Mouse (Mus musculus) effector memory CD4-positive, alpha-beta T cell, adult 5 months (primary cell): ENCODE data around the gene Snrpf. TPM values are rescaled to one million over a fixed set of nuclear protein-coding genes. Genes with fewer than 3 reads are reported as not detected.

Experiments
- polyA plus RNA-seq: library from polyadenylated mRNA; unstranded; fragments of 100-300 nt; shearing (Covaris generic); gene quantifications from one replicate; pipeline ENCODE4 v1.2.1, GENCODE M21; 2017

Snrpf gene
- 43.3 TPM for polyA plus RNA-seq

DNA sequence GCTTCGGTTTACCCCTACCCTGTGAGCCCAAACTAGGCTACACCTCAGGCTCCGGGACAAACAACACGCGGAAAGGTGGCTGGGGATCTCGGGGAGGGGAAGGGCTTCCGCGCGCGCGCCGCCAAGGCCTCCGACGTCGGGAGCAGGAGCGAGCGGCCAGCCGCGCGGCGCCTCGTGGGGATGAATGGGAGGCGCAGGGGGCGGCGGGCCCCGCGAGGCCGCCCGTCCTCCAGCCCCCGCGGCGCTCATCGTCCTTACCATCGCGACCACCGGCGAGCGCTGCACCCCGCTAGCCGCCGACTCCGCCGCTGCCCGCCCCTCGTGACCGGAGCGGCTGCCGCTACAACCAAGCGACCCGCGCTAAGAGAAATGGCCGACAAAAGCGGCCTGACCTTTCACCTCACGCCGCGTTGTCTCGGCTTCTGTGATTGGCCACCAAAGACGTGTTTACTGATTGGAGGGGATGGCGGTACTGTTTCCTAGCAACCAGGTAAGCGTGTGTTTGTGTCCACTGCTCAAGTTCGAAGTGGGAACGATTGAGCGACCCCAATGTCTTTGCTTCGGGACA, at the start of gene Snrpf:
Gene Snrpf, minus strand, starts transcription at position 426 of the 568 bp plus-strand sequence.

DNA sequence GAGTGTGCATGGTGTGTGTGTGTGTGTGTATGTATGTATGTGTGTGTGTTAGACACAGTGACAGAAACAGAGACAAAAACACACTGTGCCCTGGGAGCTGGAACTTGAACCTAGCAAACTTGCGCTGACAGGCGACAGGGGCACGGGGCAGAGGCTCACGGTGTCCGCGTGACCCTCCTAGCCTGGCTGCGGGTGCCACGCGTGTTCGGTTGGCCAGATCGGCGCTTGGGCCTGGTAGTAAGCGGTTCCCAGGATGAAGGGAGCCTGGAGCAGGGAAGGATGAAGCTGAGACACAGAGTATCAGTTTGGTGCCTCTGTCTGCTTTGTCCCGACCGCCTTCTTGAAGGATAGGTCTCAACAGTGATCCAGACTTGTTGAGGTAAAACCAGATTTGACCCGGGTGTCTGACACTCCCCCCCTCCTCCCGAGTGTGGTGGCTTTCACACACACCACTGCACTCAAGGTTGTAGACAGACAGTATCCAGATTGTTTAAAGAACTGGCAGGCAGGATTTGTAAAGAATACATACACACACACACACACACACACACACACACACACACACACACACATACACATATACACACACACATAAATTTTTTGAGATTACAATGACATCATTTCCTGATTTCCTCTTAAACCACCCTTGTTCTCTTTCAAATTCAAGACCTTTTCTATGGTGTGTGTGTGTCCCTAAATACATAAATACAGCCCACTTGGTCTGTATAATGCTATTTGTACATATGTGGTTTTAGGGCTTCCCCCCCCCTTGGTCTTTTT, 48.9 kb downstream of the Snrpf start, which contains the start of gene Ccdc38:
Gene Ccdc38, plus strand, starts transcription at position 202 of the 780 bp plus-strand sequence.

GRCm38 (mm10) chr10:93539775-93540430, 49.6 kb downstream of the Snrpf start, which contains the start of gene Amdhd1:
Gene Amdhd1 (minus strand): TSS chr10:93540033.

Other genes starting within 250 kb of the Snrpf start
- 134 TPM for gene Lta4h, start 136.3 kb downstream of the Snrpf start, polyA plus RNA-seq
- gene Hal, start 100.9 kb downstream of the Snrpf start, polyA plus RNA-seq: not detected
- not detected for gene Amdhd1, start 49.7 kb downstream of the Snrpf start, polyA plus RNA-seq
- gene Ccdc38, start 49.1 kb downstream of the Snrpf start, polyA plus RNA-seq: 0.57 TPM
- not detected for gene Ntn4, start 51.0 kb upstream of the Snrpf start, polyA plus RNA-seq
- gene Usp44, start 241.8 kb upstream of the Snrpf start, polyA plus RNA-seq: not detected